Mouse (Mus musculus) layer of hippocampus, adult 9-10 months (tissue): ENCODE data around the gene Plekha6.

Experiments
- DNase-seq: peaks from one replicate; pipeline ENCODE4 v3.0.0; 2022; ENCODE audit warnings: low spot score

The Plekha6 gene

DNA sequence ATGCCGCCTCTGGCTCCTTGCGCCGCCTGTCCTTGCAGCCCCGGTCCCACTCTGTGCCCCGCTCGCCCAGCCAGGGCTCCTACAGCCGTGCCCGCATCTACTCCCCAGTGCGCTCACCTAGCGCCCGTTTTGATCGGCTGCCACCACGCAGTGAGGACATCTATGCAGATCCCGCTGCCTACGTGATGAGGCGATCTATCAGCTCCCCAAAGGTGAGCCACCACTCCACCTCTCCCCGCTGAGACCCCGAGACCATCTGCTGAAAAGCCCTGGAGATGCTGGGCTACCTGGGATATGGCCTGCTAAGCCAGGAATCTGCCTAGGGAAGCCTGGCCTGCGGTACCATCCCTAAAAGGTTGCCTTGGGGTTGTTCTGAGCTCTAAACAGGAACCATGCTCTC, 110.2 kb downstream of the Plekha6 start:
- DNase-seq, result no peak

DNA sequence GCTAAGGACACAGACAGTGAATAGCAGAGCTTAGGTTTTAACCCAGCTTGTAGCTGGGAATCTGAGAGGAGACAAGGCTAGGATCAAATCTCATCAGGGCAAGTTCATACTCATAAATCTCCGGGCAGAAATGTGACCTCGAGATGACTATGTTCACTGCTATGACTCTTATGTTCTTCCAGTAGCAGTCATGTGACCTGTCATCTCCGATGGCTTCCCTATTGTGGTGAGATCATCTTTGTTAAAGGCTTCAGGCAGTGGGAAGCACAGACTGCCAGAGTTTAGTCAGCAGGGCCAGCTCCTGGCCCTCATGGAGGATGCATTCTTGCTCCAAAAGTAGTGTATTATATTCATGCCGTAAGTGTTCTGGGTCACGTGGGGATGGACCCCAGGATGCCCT, 113.0 kb downstream of the Plekha6 start:
- DNase-seq, result no peak

DNA sequence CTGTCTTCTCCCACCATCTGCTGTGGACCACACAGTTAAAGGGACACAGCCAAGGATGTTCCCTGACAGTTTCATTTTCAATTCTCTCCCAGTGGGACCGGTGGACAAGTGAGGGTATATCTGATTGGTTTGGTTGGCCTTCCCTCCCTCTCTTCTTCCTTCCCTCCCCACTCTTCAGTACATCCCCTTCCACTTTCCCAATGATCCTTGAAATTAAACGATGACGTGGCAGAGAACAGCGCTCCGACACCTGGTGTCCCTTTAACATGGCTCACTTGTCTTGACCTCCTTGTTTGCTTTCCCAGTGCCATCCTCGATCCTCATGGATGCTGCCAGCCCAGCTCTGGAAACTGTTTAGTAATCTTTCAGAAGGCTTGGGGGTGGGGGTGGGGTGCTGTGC, 114.5 kb downstream of the Plekha6 start:
- DNase-seq, result no peak

DNA sequence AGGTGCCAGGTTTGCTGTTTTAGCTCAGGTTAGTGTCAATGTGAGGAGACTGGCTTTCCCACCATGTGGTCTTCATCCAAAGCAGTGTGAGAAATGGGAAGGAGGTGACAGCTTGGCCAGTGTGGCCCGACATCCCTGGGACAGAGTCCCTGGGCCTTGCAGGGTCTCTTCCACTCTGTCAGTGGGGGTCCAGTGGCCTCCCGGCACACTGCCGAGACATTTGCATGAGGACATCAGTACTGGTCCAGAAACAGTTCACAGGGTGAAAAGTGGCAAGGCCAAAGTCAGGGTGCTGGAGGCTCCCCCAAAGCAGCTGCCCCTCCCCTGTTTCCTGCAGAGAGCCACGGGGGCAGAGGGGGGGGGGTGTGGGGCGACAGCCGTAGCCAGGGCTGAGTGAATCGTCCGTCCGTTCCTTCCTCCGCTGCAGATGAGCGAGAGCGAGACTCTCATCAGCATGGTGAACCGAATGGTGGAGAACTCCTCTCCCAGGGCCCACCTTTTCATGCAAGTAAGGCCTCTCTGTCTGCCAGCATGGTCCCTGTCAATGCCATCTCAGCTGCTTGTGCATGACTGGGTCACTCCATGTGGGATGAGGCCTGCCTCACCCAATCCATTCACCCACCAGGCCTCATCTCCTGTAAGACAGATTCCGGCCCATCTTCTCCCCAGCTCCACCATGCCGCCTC, 115.1 kb downstream of the Plekha6 start:
- no peak for DNase-seq

DNA sequence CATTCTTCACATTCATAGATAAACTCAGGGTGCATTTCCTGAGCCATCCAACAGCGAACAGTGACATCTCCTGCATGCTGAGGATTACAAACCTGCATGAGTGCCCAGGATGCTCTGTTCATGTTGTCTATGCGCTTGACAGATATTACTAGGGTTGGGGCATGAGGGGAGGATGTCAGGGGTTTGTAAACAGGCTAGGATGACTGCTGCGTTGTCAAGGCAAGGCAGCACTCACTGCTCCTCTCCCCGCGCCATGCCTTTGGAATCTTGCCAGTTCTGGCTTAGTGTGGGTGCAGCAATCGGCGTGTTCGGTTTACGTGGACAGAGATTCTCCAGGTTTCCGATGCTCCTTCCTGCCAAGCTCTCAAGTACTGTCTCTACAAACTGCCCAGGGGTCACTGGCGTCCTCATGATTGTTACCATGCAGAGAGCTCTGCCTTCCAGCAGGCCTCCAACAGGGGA, 115.7 kb downstream of the Plekha6 start:
- peak; percentile 11 for DNase-seq

DNA sequence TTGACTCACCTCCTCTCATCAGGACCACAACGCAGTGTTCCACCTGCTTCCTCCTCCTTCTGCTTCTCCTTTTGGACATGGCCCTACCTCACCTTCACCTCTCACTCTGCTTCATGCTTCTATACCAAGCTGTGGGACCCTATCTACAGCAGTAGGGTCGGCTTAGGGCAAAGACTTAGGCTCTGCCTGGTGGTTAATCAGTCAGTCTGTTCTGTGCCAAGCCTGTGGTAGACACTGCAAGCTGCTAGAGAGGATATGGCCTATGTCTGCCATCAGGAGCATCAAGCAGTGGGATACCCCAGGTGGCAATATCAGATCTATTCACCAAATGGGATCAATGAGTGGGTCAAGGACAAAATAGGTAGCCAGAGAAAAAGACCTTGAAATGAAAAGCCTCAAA, 116.5 kb downstream of the Plekha6 start:
- no peak for DNase-seq

DNA sequence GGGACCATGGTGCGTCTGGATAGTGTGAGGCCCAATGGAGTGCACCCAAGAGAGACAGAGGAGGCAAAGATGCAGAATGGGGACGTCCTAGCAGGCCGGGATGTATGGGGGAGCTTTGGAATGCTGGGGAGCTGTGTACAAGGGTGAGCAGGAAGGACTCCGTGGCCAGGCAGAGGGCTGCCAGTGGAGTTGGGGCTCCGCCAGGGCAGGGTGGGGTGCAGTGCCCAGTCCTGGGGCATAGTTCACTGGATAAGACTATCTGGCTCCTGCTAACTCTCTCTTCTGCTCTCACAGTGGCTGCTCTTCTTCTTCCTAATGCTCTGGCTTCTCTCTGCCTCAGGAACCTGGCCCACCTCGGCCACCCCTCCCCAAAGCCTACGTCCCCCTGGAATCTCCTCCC, 121.9 kb downstream of the Plekha6 start:
- DNase-seq, result no peak

DNA sequence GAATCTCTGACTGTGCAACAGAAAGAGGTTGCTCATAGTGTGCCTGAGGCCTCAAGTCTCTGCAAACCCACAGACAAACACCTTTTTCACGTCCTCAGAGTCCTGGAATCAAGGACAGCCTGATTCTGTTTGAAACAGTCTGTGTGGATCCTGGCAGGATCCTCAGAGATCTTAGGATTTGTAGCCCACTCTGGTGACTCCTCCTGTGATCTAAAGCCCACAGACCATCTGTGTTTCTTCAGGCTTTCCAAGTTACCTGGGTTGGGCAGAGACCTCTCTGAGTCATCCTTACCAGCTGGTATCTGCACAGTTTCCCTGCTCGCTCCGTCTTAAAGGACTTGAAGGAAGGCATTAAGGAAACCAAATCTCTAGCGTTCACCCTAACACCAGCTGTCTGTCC, 123.0 kb downstream of the Plekha6 start:
- DNase-seq, result no peak

DNA sequence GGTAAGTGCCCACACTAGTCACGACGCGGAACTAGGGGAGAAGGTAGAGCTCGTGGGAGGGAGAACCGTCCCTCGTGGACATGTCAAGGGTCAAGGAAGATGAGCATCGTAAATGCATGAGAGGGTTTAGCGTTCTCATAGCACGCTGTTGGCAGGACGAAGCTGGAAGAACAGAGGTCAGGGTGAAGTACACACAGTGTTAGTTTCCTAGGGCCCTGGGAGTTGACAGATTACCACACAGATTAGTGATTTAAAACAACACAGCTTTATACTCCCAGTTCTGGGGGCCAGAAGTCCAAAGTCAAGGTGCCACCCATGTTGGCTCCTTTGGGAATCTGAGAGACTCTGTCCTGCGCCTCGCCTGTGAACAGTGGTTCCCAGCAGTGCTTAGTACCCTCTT, 123.9 kb downstream of the Plekha6 start:
- DNase-seq, result no peak

DNA sequence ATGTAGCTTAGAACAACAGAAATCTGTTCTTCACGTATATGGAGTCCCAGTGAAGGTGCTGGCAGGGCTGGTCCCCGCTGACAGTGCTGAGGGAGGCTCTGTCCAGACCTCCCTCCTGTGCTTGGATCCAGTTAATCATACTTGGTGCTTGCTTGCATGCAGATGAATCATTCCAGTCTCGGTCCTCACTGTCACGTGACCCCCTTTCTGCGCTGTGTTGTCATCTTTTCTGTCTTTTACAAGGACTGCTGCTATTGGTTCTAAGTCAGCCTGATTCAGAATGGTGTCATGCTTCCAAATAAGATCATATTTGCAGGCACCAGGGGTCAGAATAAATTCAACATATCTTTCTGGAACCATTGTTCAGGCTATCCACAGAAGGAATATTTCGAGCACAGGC, 127.9 kb downstream of the Plekha6 start:
- DNase-seq, result no peak

DNA sequence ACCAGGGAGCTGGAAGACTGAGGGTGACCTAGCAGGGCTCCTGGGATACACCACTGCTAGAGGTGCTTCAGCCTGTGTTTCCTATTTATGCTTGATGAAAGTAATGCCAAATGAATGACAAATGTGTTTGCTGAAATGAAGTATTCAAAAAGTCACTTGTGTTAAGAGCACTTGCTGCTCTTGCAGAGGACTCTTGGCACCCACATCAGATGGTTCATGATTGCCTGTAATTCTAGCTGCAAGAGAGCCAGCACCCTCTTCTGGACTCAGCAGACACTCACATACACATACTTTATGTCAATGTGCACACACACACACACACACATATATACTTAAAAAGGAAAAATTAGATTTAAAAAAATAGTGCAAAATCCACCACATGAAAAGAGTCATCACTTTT, 128.6 kb downstream of the Plekha6 start:
- no peak for DNase-seq

DNA sequence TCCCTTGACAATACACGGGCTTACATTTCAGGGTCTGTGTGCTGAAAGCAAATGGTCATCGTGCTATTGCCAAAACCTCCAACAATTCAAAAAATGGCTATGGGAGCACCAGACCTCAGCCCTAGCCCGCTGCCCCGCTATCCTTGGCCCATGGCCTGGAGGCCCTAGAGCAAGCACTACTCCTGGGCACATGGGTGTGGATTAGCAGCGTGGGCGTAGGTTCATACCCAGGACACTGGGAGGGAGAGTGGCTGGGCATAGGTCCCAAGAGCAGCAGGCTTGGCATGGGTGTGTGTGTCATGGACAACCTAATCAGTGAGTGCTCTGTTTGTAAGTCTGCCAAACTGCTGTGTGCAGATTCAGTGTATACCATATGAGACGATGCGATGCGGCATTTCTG, 132.4 kb downstream of the Plekha6 start:
- no peak for DNase-seq

DNA sequence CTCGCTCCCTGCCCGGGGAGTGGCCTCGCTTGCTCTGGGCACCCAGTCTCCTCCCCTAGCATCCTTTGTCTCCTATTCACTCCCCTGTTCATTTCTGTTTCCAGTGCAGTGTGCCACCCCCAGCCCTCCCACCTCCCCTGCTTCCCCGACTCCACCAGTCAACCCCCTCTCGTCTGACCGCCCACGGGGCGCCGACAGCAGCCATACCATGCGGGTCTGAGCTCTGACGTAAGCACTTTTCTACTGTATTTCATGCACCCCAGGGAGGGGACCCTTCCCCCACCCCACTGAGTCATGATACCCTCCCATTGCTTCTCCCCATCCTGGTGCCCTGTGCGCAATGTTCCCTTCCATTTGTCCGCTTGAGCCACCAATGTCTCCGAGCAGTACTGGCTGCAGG, 134.8 kb downstream of the Plekha6 start:
- no peak for DNase-seq

DNA sequence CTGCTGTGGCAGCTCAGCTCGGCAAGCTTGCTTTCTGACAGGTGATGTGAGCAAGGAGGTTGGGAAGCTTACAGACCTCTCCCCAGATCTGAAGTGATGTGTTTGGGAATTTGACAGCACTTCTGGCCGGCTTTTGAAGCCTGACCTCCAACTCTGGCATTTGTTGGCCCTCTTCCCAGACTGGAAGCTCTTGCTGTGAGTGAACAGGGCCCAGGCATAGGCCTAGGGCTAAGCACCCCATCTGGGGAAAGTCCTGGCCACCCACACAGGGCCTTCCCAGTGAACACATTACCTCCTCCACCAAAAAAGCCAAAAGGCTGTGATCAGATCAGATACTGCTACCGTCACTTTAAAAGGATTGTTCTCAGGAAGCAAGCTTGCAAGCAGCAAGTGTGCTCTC, 138.5 kb downstream of the Plekha6 start:
- DNase-seq, result no peak

DNA sequence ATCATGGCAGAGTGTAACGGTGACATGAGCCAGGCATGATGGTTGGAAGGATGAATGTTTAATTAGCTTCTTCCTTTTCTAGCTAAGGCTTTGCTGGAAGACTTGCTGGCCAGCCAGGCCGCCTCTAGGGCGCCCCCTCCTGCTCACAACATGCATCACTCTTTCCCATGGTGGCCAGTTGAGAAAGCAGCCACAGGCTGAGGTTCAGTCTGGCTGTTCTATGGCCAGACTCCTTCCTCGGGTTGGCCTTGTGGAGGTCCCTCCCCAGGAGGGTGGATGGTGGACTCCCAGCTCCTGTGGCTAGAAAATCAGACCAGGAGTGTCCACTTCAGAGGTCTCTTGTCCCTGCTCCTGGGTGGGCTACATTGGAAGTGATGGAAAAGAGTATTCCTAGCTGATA, 142.8 kb downstream of the Plekha6 start:
- DNase-seq, result no peak

DNA sequence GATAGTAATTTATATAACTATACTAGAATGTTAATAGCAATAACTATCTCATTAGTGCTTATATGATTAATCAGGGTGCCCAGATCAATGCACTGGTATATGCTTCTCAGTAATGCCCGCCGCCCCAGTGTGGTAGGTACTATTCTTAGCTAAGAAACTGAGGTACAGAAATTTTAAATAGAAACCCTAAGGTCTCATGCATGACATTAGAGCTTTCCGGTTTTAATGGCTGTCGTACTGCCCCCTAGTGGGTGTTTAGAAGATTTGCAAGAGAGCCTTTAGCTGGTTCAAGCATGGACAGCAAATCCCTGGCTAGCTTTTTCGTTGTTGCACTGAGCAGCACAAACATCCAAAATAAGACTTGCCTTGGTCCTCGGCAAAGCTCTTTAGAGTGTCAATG, 143.3 kb downstream of the Plekha6 start:
- DNase-seq, result no peak

DNA sequence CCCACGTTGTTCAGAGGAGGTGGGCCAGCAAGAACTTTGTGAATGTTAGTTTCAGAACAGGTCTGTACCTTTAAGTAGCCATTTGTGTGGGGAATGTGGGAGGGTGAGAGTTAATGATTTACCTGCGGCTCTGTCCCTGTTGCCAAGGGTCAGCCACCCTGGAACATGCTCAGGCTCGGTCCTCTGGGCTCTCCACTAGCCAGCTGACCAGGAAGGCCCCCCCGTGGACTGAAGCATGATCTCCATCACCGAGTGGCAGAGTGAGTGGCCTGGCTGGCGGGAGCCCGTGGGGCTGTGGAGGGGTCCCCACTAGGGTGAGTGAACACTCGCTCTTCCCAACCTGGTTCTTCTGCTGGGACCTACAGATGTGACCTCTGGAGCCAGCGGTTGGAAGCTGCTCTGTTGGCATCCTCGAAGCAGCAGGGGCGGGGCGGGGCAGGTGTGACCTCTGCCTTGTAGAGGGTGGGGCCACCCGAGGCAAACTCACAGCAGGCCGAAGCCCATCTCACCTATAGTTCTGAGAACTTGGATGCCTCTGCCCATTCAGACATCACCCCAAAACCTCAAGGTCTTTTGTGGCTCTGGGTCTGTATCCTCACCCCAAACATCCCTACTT, 145.8 kb downstream of the Plekha6 start, which contains the start of gene Golt1a:
TSS of gene Golt1a (plus strand) at position 149 of the 616 bp plus-strand sequence.
- DNase-seq, result no peak

DNA sequence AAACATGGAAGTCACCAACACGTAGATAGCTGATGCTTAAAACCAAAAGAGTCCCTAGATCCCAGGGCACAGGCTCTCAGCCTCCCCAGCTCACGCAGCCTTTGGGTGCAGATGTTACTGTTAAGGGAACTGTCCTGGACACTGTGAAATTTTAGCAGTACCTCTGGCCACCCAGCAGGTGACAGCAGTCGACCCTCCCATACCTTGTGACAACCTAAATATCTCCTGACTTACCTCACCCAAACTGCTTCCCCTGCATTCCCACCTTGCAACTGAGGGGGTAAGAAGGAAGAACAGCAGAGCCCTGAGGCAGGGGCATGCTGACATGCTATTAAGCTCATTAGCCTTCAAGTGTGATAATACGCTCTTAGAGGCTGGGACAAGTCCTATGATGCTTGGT, 147.2 kb downstream of the Plekha6 start:
- DNase-seq, result no peak

DNA sequence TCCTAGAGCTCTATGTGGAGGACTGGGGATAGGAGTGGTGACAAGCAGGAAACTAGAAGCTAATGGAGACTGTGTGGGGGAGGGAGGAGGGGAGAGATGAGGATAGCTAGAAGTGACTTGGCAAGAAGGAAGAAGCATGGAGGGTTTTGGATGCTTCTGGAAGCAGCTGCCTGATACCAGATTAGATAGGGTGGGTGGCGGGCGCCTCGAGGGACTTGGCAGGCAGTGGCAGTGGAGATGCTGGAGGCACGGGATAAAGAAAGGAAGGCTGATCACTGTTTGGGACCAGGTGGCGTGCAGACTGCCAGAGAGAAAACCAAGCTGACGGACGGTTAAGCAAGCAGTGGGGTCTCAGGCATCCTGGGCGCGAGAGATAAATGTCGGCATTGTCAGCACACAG, 147.9 kb downstream of the Plekha6 start:
- DNase-seq, result peak; percentile 20

DNA sequence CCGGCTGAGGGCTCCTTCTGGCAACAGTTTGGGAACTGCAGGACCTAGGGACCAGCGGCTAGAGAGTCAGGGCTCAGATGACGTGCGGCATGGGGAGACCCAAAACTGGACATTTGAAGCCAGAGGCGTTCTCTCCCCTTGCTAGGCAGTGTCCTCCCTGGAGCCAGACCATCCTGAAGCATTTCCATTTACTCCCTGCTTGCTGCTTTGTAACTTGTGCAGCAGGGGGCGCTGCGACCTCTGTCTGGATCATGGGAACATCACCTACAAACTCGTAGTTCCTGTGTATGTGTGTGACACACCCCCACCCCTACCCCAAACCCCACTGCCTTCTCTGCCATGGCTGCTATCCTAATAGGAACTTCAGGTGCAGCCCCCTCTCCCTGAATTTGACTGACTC, 150.4 kb downstream of the Plekha6 start:
- no peak for DNase-seq

DNA sequence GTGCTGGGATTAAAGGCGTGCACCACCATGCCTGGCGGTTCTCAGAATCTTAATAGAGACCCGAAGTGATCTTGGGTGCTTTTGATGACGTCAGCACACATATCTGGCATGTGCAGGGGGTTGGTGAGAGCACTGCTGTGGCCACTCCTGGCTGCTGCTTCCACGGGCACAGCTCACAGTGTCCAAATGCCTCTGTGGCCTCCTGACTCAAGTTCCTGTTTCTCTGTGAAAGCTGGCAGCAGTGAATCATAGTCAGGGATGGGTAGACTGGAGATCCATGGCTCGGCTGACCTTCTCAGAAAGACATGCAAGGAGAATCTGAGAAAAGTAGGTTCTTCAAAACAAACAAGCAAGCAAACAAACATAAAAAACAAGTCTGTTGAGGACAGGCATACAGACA, 151.8 kb downstream of the Plekha6 start:
- DNase-seq, result no peak

DNA sequence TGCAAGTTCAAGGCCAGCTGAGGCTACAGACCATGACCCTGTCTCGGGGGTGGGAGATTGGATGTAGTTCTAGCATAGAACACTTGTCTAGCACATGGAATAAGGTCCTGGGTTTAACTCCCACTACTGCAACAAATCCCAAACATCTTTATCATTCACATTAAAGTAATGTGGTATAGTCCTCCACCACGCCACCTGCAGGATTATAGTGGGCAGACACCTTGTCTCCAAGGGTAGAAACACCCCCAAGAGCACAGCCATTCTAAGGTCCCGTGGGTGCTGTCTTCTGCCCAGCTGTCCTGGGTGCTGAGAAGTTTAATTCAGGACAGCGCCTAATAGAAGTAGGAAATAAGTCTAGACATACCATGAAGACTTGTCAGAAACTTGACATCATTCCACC, 152.6 kb downstream of the Plekha6 start:
- DNase-seq, result no peak

DNA sequence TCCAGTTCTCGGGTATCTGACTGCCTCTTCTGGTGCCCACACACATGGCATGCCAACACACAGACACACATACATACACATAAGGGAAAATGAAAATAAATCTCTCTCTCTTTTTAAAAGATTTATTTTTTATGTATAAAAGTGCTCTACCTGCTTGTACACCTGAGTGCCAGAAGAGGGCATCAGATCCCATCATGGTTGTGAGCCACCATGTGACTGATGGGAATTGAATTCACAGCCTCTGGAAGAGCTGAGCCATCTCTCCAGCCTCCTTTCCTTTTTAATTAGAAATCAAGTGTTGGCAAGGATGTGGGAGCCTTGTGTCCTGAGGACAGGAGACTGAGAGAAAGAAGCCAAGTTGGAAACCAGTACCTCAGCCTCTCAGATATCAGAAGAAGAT, 153.1 kb downstream of the Plekha6 start:
- DNase-seq, result no peak

DNA sequence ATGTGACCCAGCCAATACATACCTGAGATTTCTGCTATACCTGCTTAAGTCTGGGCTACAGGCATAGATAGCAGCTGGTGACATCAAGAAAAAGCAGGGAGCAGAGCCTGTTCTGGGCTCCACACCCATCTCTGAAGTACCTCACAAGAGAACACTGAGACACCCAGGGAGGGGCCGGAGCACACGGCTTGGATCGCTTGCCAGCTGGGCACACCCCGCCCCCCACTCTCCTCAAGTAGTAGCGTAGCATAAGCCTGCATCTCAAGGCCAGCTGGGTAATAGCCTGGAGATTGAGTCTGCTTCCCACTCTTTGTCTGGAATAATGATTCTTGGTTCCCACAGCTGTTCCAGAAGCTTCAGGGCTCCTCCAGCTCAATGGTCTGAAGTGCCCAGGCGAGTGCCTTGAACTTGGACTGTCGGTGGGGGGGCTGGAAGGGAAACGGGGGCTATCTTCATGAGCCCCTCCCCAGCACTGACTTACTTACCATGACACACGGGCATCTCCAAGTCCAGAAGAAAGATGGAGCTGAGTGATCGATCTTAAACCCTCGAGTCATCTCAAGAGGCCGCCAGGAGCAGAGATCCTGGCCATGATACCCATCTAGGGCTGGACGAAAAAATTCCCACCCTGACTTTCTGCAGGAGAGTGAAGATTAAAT, 157.4 kb downstream of the Plekha6 start, which contains the start of gene Kiss1:
TSS of gene Kiss1 (plus strand) at position 609 of the 659 bp plus-strand sequence.
- no peak for DNase-seq
